Mouse (Mus musculus): ENCODE results near the gene Cntn5. TPM values are rescaled to one million over a fixed set of nuclear protein-coding genes. Genes with fewer than 3 reads are reported as not detected.
A peak's percentile ranks its signal among the peaks of the same experiment; 100 is the strongest.

Gene Cntn5
- polyA plus RNA-seq, 1 experiment from 2014 or later = 0.63 TPM

DNA sequence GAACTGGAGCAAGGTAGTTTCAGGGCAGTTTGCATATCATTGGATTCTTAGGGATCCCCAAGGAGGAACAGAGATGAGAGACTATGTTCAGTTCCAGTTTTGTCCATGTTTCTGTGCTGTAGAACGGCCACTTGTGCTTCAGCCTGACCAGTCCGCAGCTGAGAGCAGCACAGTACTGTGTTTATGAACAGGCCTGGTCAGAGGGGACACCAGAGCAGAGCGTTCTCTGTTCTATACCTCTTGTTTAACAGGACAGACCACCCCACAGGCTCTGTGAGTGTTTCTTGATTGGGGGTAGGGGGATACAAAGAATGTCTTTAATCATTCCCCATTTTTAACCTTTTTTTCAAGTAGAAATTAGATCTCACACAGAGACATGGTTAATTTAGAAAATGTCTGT, 984.0 kb downstream of the Cntn5 start:
- Histone ChIP-seq H3K27me3 (ENCODE audit: low read depth, poor library complexity, severe bottlenecking) (no peaks in the 10 kb centered on the region), H3K36me3 (no peaks in the 10 kb centered on the region), H3K9me3 (replicated peaks) (peaks cover 14% of the 10 kb centered on the region; the same call in 1 of the 2 replicates), H3K27ac (replicated peaks) (no peak overlapping the region), H3K4me1 (no peaks in the 10 kb centered on the region), H3K4me3 (no peak overlapping the region)
- 88% methylated on average over 3 of the region's 3 CpGs for WGBS
- no peak for DNase-seq (ENCODE audit: low spot score)

DNA sequence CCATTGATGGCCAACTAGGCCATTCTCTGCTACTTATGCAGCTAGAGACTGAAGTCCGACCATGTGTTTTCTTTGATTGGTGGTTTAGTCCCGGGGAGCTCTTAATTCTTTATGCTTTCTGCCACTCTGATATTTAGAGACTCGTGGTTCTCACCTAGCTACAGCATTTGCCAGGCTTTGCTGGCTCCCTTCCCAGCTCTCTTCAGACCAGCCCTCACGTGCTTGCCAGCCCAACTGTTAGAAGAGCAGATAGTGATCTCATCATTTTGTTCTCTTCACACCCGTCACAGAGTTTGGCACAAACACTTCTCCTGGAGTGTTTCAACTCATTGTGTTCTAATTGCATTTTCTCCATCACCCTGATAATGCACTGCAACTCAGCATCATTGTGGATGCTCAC, 1005.5 kb downstream of the Cntn5 start:
- DNase-seq (ENCODE audit: low spot score) = no peak
- no peaks in the 10 kb centered on the region for H3K36me3 ChIP-seq
- H3K4me3 ChIP-seq = no peak overlapping the region
- no peaks in the 10 kb centered on the region for H3K4me1 ChIP-seq
- no peak overlapping the region for H3K27ac ChIP-seq (replicated peaks)
- 78% methylated on average over 5 of the region's 5 CpGs for WGBS
- no peaks in the 10 kb centered on the region for H3K9me3 ChIP-seq (replicated peaks)
- no peaks in the 10 kb centered on the region for H3K27me3 ChIP-seq (ENCODE audit: low read depth, poor library complexity, severe bottlenecking)

DNA sequence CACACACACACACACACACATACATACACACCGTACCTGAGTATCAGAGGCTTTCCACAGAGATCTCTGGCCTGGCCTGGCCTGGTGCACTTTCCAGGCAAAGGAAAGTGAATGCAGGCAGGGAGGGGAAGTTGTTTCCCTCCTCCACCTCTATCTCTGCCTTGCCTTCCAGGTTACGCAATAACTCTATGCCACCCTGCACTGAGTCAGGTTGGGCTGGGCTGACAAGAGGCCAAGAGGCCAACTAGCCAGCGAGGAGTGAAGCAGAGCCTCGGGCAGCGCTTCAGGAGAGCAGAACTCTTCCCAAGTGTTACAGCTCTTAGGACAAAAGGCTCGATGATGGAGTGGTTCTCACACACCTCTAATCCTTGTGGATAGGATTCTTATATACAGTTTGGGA, 1018.4 kb downstream of the Cntn5 start:
- Histone ChIP-seq H3K9me3 (replicated peaks) (no peaks in the 10 kb centered on the region), H3K27me3 (ENCODE audit: low read depth, poor library complexity, severe bottlenecking) (no peaks in the 10 kb centered on the region), H3K27ac (replicated peaks) (no peak overlapping the region), H3K4me1 (no peaks in the 10 kb centered on the region), H3K4me3 (no peak overlapping the region), H3K36me3 (no peaks in the 10 kb centered on the region)
- no peak for DNase-seq (ENCODE audit: low spot score)
- WGBS = 91% methylated on average over 6 of the region's 6 CpGs

- Histone ChIP-seq H3K4me3 (no peak overlapping the region), H3K9me3 (replicated peaks) (no peaks in the 10 kb centered on the region), H3K4me1 (no peaks in the 10 kb centered on the region), H3K27me3 (ENCODE audit: low read depth, poor library complexity, severe bottlenecking) (no peaks in the 10 kb centered on the region), H3K27ac (replicated peaks) (no peak overlapping the region), H3K36me3 (no peaks in the 10 kb centered on the region)
- DNase-seq (ENCODE audit: low spot score) = no peak
- 82% methylated on average over 8 of the region's 8 CpGs for WGBS
Measured at GRCm38 (mm10) chr9:9882779-9883383, 1021.7 kb downstream of the Cntn5 start.

DNA sequence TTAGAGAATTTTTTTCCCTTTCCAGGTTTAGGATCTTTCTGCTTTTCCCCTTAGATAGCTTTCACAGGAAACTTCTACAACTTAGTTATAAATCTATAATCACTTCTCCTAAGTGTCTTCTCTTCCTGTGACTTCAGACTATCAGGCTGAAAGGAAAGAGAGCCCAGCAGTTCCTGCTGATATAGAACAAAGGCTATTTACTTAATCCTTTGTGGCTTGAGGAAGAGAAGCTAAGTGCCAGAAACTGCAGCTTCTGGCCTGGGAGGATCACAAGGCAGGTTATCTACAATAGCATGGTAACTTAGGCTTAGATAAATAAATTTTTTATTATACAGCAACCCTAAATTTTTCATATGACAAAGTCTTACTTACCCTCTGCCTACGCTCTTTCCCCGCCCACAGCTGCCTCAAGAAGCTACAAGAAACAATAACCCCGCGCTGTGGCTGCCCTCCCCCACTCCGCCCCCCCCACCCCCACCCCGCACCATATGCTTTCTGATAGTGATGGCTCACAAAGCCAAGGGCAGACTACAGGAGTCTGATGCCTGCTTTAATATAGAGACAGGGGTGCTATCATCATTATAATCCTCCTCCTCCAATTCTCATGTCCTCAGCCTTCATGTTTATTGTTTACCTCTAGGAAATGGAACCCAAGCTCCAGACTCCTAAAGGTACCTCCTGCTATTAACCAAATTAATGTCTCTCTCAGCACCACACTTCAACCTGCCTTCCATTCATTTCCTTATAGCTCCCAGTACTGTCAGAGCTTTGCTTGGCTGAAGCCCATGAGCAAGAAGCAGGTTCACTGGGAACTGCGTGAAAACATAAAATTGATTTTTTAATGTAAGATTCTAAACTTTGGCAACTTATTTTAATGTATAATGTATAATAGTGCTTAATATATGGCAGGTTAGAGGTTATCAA, 1032.2 kb downstream of the Cntn5 start:
- peaks cover 6% of the 10 kb centered on the region for H3K4me1 ChIP-seq
- WGBS = 26% methylated on average over 7 of the region's 7 CpGs
- no peaks in the 10 kb centered on the region for H3K36me3 ChIP-seq
- no peaks in the 10 kb centered on the region for H3K9me3 ChIP-seq (replicated peaks)
- H3K4me3 ChIP-seq = no peak overlapping the region
- no peaks in the 10 kb centered on the region for H3K27me3 ChIP-seq (ENCODE audit: low read depth, poor library complexity, severe bottlenecking)
- DNase-seq (ENCODE audit: low spot score) = no peak
- H3K27ac ChIP-seq (replicated peaks) = peak overlapping the region; percentile 49; the same call in 1 of the 2 replicates

DNA sequence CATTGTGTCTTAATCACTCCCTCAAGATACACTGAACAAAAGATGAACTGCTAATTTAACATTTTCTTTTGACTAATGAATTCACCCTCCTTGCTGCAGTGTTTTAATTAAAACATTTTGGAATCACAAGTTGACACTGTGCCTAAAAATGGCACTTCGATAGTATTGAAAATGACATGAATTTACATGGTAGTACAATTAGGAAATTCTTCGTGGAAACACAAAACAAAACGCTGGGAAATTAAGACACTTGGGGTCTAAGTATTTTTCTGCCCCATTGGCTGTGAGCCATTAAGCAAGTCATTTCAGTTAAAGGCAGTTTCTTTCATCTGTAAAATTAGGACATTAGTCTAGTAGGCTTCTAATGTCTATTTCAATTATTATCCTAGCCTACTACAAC, 1043.9 kb downstream of the Cntn5 start:
- DNase-seq (ENCODE audit: low spot score) = no peak

DNA sequence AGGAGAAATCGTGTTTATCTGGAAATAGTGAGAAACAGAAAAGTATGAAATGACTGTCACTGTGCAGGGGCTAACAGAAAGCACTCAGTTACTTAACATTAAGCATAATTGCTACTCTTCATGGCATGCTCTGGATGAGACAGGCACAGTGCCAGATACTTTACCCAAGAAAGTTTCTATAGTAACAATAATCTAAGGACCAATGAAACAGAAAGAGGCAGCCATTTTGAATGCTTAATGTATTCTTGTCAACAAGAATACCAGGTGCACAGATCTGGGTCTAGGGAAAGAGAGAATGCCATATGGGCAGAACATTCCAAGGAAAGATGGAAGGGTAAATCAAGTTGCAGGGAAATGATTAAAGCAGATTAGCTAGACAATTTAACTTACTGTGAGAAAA, 1045.3 kb downstream of the Cntn5 start:
- Histone ChIP-seq H3K27ac (replicated peaks) (no peak overlapping the region), H3K36me3 (no peaks in the 10 kb centered on the region), H3K27me3 (ENCODE audit: low read depth, poor library complexity, severe bottlenecking) (no peaks in the 10 kb centered on the region), H3K4me1 (no peaks in the 10 kb centered on the region), H3K4me3 (no peak overlapping the region), H3K9me3 (replicated peaks) (no peaks in the 10 kb centered on the region)
- WGBS = 69% methylated on average over 1 of the region's 1 CpGs
- no peak for DNase-seq (ENCODE audit: low spot score)

More for the DNA sequence above, 1043.9 kb downstream of the Cntn5 start:
- Histone ChIP-seq H3K4me1 (no peaks in the 10 kb centered on the region), H3K27me3 (ENCODE audit: low read depth, poor library complexity, severe bottlenecking) (no peaks in the 10 kb centered on the region), H3K36me3 (no peaks in the 10 kb centered on the region), H3K27ac (replicated peaks) (no peak overlapping the region), H3K4me3 (no peak overlapping the region), H3K9me3 (replicated peaks) (no peaks in the 10 kb centered on the region)
- 85% methylated on average over 3 of the region's 3 CpGs for WGBS

DNA sequence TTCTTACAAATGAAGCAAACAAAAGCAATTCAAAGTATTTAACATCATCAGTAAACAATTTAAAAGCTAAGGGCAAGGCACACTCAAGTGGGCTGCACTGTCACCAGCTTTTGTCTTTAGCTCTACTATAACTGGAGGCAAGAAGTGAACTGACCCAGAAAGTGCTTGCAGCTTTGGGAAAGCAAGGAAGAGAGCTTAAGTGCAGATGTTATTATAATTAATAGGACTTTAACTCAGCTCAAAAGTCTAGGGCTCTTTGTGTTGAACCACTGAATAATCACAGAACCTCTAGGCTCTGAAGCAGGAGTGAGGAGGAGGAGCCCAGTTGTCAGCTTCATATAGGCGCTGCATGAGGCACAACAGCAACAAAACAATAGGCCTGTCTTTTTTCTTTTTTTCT, 1049.8 kb downstream of the Cntn5 start:
- WGBS = 60% methylated on average over 1 of the region's 1 CpGs
- Histone ChIP-seq H3K27ac (replicated peaks) (no peak overlapping the region), H3K4me1 (no peaks in the 10 kb centered on the region), H3K27me3 (ENCODE audit: low read depth, poor library complexity, severe bottlenecking) (no peaks in the 10 kb centered on the region), H3K36me3 (no peaks in the 10 kb centered on the region), H3K9me3 (replicated peaks) (no peaks in the 10 kb centered on the region), H3K4me3 (no peak overlapping the region)
- no peak for DNase-seq (ENCODE audit: low spot score)

- no peaks in the 10 kb centered on the region for H3K4me1 ChIP-seq
- H3K9me3 ChIP-seq (replicated peaks) = no peaks in the 10 kb centered on the region
- H3K4me3 ChIP-seq = no peak overlapping the region
- DNase-seq (ENCODE audit: low spot score) = no peak
- H3K27ac ChIP-seq (replicated peaks) = no peak overlapping the region
- no peaks in the 10 kb centered on the region for H3K36me3 ChIP-seq
- 82% methylated on average over 2 of the region's 2 CpGs for WGBS
- H3K27me3 ChIP-seq (ENCODE audit: low read depth, poor library complexity, severe bottlenecking) = no peaks in the 10 kb centered on the region
Measured at GRCm38 (mm10) chr9:9830231-9830630, 1074.3 kb downstream of the Cntn5 start.

- H3K36me3 ChIP-seq = no peaks in the 10 kb centered on the region
- WGBS = 91% methylated on average over 1 of the region's 1 CpGs
- no peak overlapping the region for H3K27ac ChIP-seq (replicated peaks)
- no peak overlapping the region for H3K4me3 ChIP-seq
- H3K4me1 ChIP-seq = no peaks in the 10 kb centered on the region
- H3K9me3 ChIP-seq (replicated peaks) = no peaks in the 10 kb centered on the region
- no peaks in the 10 kb centered on the region for H3K27me3 ChIP-seq (ENCODE audit: low read depth, poor library complexity, severe bottlenecking)
- no peak for DNase-seq (ENCODE audit: low spot score)
Measured at GRCm38 (mm10) chr9:9819963-9820362, 1084.6 kb downstream of the Cntn5 start.

DNA sequence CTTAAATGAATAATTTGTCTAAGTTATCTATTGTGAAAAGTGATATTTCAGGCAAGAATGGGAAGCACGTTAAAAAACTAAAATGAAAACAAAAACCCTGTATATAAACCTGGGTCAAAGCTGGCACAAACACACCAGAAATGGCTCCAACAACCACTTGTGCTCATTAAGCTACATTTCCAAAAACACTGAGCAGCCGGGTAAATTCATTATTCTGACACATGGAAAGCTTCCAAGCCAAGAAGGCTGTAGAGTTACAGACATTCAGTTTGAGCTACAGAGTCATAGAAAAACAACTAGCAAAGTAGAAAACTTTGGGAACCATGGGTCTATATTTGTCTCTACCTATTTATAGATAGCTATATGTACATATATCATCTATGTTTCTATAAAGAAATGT, 1087.1 kb downstream of the Cntn5 start:
- no peaks in the 10 kb centered on the region for H3K36me3 ChIP-seq
- no peaks in the 10 kb centered on the region for H3K27me3 ChIP-seq (ENCODE audit: low read depth, poor library complexity, severe bottlenecking)
- no peak overlapping the region for H3K4me3 ChIP-seq
- H3K9me3 ChIP-seq (replicated peaks) = no peaks in the 10 kb centered on the region
- 84% methylated on average over 2 of the region's 2 CpGs for WGBS
- H3K4me1 ChIP-seq = no peaks in the 10 kb centered on the region
- H3K27ac ChIP-seq (replicated peaks) = no peak overlapping the region
- no peak for DNase-seq (ENCODE audit: low spot score)

GRCm38 (mm10) chr9:9799546-9799945, 1105.0 kb downstream of the Cntn5 start:
- WGBS = 80% methylated on average over 2 of the region's 2 CpGs
- H3K4me3 ChIP-seq = no peak overlapping the region
- no peaks in the 10 kb centered on the region for H3K9me3 ChIP-seq (replicated peaks)
- H3K4me1 ChIP-seq = no peaks in the 10 kb centered on the region
- H3K27ac ChIP-seq (replicated peaks) = no peak overlapping the region
- no peaks in the 10 kb centered on the region for H3K27me3 ChIP-seq (ENCODE audit: low read depth, poor library complexity, severe bottlenecking)
- no peaks in the 10 kb centered on the region for H3K36me3 ChIP-seq
- DNase-seq (ENCODE audit: low spot score) = no peak

DNA sequence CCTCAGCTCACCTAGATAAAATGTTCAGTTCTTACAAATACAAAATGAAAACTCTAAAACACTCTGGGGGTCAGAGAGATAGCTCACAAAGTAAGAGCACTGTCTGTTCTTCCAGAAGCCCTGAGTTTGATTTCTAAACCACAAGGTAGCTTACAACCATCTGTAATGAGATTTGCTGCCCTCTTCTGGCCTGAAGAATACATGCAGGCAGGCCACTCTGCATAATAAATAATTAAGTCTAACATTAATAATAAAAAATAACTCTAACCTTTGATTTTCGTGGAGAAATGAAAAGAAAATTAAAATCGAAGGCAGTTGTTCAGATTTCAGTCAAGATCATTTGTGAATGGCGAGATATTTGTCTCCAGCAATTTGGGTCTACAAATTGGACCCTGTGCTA, 1120.9 kb downstream of the Cntn5 start:
- Histone ChIP-seq H3K27me3 (ENCODE audit: low read depth, poor library complexity, severe bottlenecking) (no peaks in the 10 kb centered on the region), H3K9me3 (replicated peaks) (no peaks in the 10 kb centered on the region), H3K4me3 (no peak overlapping the region), H3K4me1 (no peaks in the 10 kb centered on the region), H3K27ac (replicated peaks) (no peak overlapping the region), H3K36me3 (no peaks in the 10 kb centered on the region)
- DNase-seq (ENCODE audit: low spot score) = no peak
- WGBS = 62% methylated on average over 3 of the region's 3 CpGs

Data from midbrain, embryonic 10.5 days (tissue).